Mouse (Mus musculus) forebrain, embryonic 12.5 days (tissue): ENCODE results near the gene Gm43738. TPM values are rescaled to one million over a fixed set of nuclear protein-coding genes. Genes with fewer than 3 reads are reported as not detected.
"Not testable (repeated sequence)": the region's sequence is repeated elsewhere in the genome, so short reads cannot be mapped to it uniquely, and the experiment has no call there.

ENCODE experiments used
- ATAC-seq: fragments of 200-750 bp; cut with Nextera tagmentation; 2 replicates; pipeline ENCODE4 v1.8.0; 2017; ENCODE audit warnings: moderate TSS enrichment; ENCODE audit not compliant: low FRiP score
- H3K27ac ChIP-seq: fragments of 300-500 bp; sonication (generic); 2 replicates; pipeline ENCODE4 v1.5.1; 2016; ENCODE audit warnings: mild to moderate bottlenecking
- H3K27me3 ChIP-seq: fragments of 300-500 bp; sonication (generic); 2 replicates; pipeline ENCODE4 v1.6.1; 2016; ENCODE audit warnings: mild to moderate bottlenecking
- H3K36me3 ChIP-seq: fragments of 300-500 bp; sonication (generic); replicated peaks from 2 replicates; pipeline ENCODE4 v1.6.1; 2016; ENCODE audit warnings: mild to moderate bottlenecking
- H3K4me1 ChIP-seq: fragments of 300-500 bp; sonication (generic); 2 replicates; pipeline ENCODE4 v1.6.1; 2016
- H3K4me2 ChIP-seq: fragments of 300-500 bp; sonication (generic); 2 replicates; pipeline ENCODE4 v1.6.1; 2016; ENCODE audit warnings: mild to moderate bottlenecking, moderate library complexity
- H3K4me3 ChIP-seq: fragments of 300-500 bp; sonication (generic); replicated peaks from 2 replicates; pipeline ENCODE4 v1.5.1; 2016; ENCODE audit warnings: mild to moderate bottlenecking
- H3K9ac ChIP-seq: fragments of 300-500 bp; sonication (generic); 2 replicates; pipeline ENCODE4 v1.6.1; 2016; ENCODE audit warnings: mild to moderate bottlenecking
- H3K9me3 ChIP-seq: fragments of 300-500 bp; sonication (generic); 2 replicates; pipeline ENCODE4 v1.6.1; 2016
- WGBS: fragments of 180-500 bp; shearing (Covaris S2); methylation state at CpG from one replicate; pipeline ENCODE4 v1.1.7; 2016; 5-methylcytosine and 5-hydroxymethylcytosine counted together
- polyA plus RNA-seq: library from polyadenylated mRNA; unstranded; fragments of >200 nt; fragmentation: Nextera tagmentation; extraction: Ambion mirVana; gene quantifications from 2 replicates; pipeline ENCODE4 v1.2.1, GENCODE M21; 2016

Gm43738 gene
- polyA plus RNA-seq, 1 experiment from 2014 or later, result not detected

GRCm38 (mm10) chr3:89094021-89094420 is 6.9 kb downstream of the Gm43738 start:
- no peak for ATAC-seq
- no peak overlapping the region for H3K27ac ChIP-seq
- no peaks in the 10 kb centered on the region for H3K9me3 ChIP-seq
- no peak overlapping the region for H3K9ac ChIP-seq
- H3K27me3 ChIP-seq, result peaks cover 28% of the 10 kb centered on the region
- peaks cover 51% of the 10 kb centered on the region for H3K36me3 ChIP-seq
- no peak overlapping the region for H3K4me2 ChIP-seq
- H3K4me1 ChIP-seq, result peaks cover 52% of the 10 kb centered on the region
- no peak overlapping the region for H3K4me3 ChIP-seq
- WGBS, result 85% methylated on average over 10 of the region's 10 CpGs

- Histone ChIP-seq H3K9me3 (no peaks in the 10 kb centered on the region), H3K27ac (peak within 1 kb of the TSS; percentile 68), H3K4me3 (peak within 1 kb of the TSS; percentile 63), H3K27me3 (peaks cover 37% of the 10 kb centered on the region), H3K4me2 (peak within 1 kb of the TSS; percentile 98), H3K4me1 (peaks cover 48% of the 10 kb centered on the region), H3K36me3 (peaks cover 52% of the 10 kb centered on the region), H3K9ac (peak within 1 kb of the TSS; percentile 82)
- peak; percentile 85 for ATAC-seq
- under 1% methylated on average over 18 of the region's 18 CpGs for WGBS
Observed at GRCm38 (mm10) chr3:89093175-89093574, 7.7 kb downstream of the Gm43738 start, which contains the start of gene Rusc1. Gene Rusc1, minus strand, starts transcription at chr3:89093311.

- H3K27ac ChIP-seq, result peak overlapping the region; percentile 68
- 19% methylated on average over 11 of the region's 11 CpGs for WGBS
- peak; percentile 27; the same call in 1 of the 2 replicates for ATAC-seq
- peak overlapping the region; percentile 98 for H3K4me2 ChIP-seq
- H3K9me3 ChIP-seq, result no peaks in the 10 kb centered on the region
- peak overlapping the region; percentile 63 for H3K4me3 ChIP-seq
- peak overlapping the region; percentile 82 for H3K9ac ChIP-seq
- H3K4me1 ChIP-seq, result peaks cover 50% of the 10 kb centered on the region
- peaks cover 43% of the 10 kb centered on the region for H3K27me3 ChIP-seq
- H3K36me3 ChIP-seq, result peaks cover 53% of the 10 kb centered on the region
Observed at GRCm38 (mm10) chr3:89092509-89093090, 8.3 kb downstream of the Gm43738 start.

GRCm38 (mm10) chr3:89091811-89092508 is 8.9 kb downstream of the Gm43738 start:
- no peak for ATAC-seq
- Histone ChIP-seq H3K4me3 (peak overlapping the region; percentile 63), H3K27ac (no peak overlapping the region), H3K36me3 (peaks cover 48% of the 10 kb centered on the region), H3K4me2 (peak overlapping the region; percentile 98), H3K4me1 (peaks cover 51% of the 10 kb centered on the region), H3K27me3 (peaks cover 44% of the 10 kb centered on the region), H3K9me3 (no peaks in the 10 kb centered on the region), H3K9ac (peak overlapping the region; percentile 82)
- 8% methylated on average over 20 of the region's 20 CpGs for WGBS

- H3K4me1 ChIP-seq, result peaks cover 51% of the 10 kb centered on the region
- H3K36me3 ChIP-seq, result peaks cover 45% of the 10 kb centered on the region
- H3K9ac ChIP-seq, result peak overlapping the region; percentile 82
- peak overlapping the region; percentile 63 for H3K4me3 ChIP-seq
- under 1% methylated on average over 70 of the region's 74 CpGs for WGBS
- H3K27ac ChIP-seq, result peak overlapping the region; percentile 69
- peak; percentile 60 for ATAC-seq
- H3K27me3 ChIP-seq, result peaks cover 44% of the 10 kb centered on the region
- H3K9me3 ChIP-seq, result no peaks in the 10 kb centered on the region
- peak overlapping the region; percentile 98 for H3K4me2 ChIP-seq
Observed at GRCm38 (mm10) chr3:89090694-89091655, 9.9 kb downstream of the Gm43738 start.

GRCm38 (mm10) chr3:89089882-89090591 is 10.9 kb downstream of the Gm43738 start:
- peak; percentile 75 for ATAC-seq
- H3K4me1 ChIP-seq, result peaks cover 51% of the 10 kb centered on the region
- H3K27ac ChIP-seq, result peak overlapping the region; percentile 69
- WGBS, result under 1% methylated on average over 40 of the region's 40 CpGs
- H3K4me3 ChIP-seq, result peak overlapping the region; percentile 63
- H3K9ac ChIP-seq, result peak overlapping the region; percentile 82
- H3K36me3 ChIP-seq, result peaks cover 41% of the 10 kb centered on the region
- H3K4me2 ChIP-seq, result peak overlapping the region; percentile 98
- peaks cover 44% of the 10 kb centered on the region for H3K27me3 ChIP-seq
- no peaks in the 10 kb centered on the region for H3K9me3 ChIP-seq

DNA sequence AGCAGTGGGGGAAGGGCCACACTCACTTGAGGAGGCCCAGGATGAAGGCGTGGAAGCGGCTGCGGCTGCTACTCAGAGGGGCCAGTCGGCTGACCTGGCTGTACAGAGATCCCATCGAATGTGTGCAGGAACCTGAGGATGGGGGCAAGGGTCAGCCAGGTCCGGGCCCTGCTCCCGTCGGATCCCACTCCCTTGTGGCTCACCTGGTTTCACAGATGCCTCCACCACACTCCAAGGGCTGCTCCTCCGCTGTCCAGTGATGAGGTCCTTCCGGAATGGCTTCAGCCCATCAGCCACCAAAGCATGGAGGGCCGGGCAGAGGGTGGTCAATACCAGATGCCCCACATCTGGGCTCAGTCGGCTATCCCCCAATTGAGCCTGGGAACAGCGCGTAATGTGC is 11.9 kb downstream of the Gm43738 start:
- no peak for ATAC-seq
- peaks cover 51% of the 10 kb centered on the region for H3K4me1 ChIP-seq
- H3K4me3 ChIP-seq, result peak overlapping the region; percentile 63
- WGBS, result 71% methylated on average over 14 of the region's 14 CpGs
- H3K4me2 ChIP-seq, result peak overlapping the region; percentile 98
- H3K27me3 ChIP-seq, result peaks cover 44% of the 10 kb centered on the region
- peaks cover 40% of the 10 kb centered on the region for H3K36me3 ChIP-seq
- H3K9ac ChIP-seq, result no peak overlapping the region
- no peaks in the 10 kb centered on the region for H3K9me3 ChIP-seq
- H3K27ac ChIP-seq, result no peak overlapping the region

- Histone ChIP-seq H3K27ac (no peak overlapping the region), H3K4me3 (no peak overlapping the region), H3K27me3 (peaks cover 37% of the 10 kb centered on the region), H3K9ac (0 out of 2 replicates have a peak overlapping the region, but pooled peaks have one; percentile 12), H3K9me3 (no peaks in the 10 kb centered on the region), H3K36me3 (peaks cover 41% of the 10 kb centered on the region), H3K4me2 (peak overlapping the region; percentile 22; the same call in 1 of the 2 replicates), H3K4me1 (peaks cover 37% of the 10 kb centered on the region)
- no peak for ATAC-seq
- 35% methylated on average over 21 of the region's 21 CpGs for WGBS
Observed at GRCm38 (mm10) chr3:89087338-89088110, 13.4 kb downstream of the Gm43738 start.

GRCm38 (mm10) chr3:89084654-89085190 is 16.2 kb downstream of the Gm43738 start:
- H3K9ac ChIP-seq, result no peak overlapping the region
- WGBS, result 85% methylated on average over 12 of the region's 12 CpGs
- ATAC-seq, result no peak
- no peak overlapping the region for H3K4me3 ChIP-seq
- H3K9me3 ChIP-seq, result no peaks in the 10 kb centered on the region
- peaks cover 48% of the 10 kb centered on the region for H3K36me3 ChIP-seq
- H3K4me1 ChIP-seq, result peaks cover 11% of the 10 kb centered on the region
- H3K27me3 ChIP-seq, result peaks cover 22% of the 10 kb centered on the region
- no peak overlapping the region for H3K27ac ChIP-seq
- no peak overlapping the region for H3K4me2 ChIP-seq

DNA sequence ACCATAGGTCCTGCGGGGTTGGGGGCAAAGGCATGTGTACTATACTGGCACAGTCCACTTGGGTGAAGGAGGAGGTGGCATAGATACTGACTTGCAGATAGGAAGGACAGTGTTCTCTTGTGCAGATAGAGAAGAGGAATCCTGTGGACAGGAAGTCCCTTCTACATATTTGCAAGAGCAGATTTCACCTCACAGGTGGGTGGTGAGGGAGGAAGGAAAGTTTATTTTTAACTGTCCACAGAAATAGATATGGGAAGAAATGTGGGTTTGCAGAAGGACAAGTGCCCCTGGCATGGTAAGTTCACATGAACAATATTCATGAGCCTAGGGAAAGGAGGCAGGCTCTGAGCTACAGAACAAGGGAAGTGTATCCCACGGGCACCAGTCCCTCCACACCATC is 16.8 kb downstream of the Gm43738 start:
- 90% methylated on average over 2 of the region's 2 CpGs for WGBS
- no peak for ATAC-seq
- Histone ChIP-seq H3K36me3 (peaks cover 54% of the 10 kb centered on the region), H3K27ac (no peak overlapping the region), H3K4me1 (peaks cover 5% of the 10 kb centered on the region; the same call in 1 of the 2 replicates), H3K4me2 (no peak overlapping the region), H3K4me3 (no peak overlapping the region), H3K9ac (no peak overlapping the region), H3K27me3 (peaks cover 17% of the 10 kb centered on the region), H3K9me3 (no peaks in the 10 kb centered on the region)

GRCm38 (mm10) chr3:89082287-89082686 is 18.6 kb downstream of the Gm43738 start:
- not testable (repeated sequence) for H3K4me3 ChIP-seq, H3K4me1 ChIP-seq, H3K9me3 ChIP-seq, H3K27ac ChIP-seq, H3K9ac ChIP-seq, H3K27me3 ChIP-seq, H3K4me2 ChIP-seq, ATAC-seq
- H3K36me3 ChIP-seq, result peaks cover 48% of the 10 kb centered on the region
